Mouse (Mus musculus) kidney, adult 2 months (tissue): ENCODE measurements around the gene Cdc14b.

Source experiments
- CTCF ChIP-seq: fragments of 200-500 bp; conservative IDR thresholded peaks from 2 replicates; pipeline ENCODE4 v1.5.1; 2011; ENCODE audit warnings: low read depth, mild to moderate bottlenecking, control low read depth, low read length, moderate library complexity, mixed read lengths; ENCODE audit not compliant: insufficient read depth, insufficient read length
- POLR2A ChIP-seq: fragments of 200-500 bp; IDR thresholded peaks from one replicate; pipeline ENCODE4 v1.6.1; 2011; ENCODE audit warnings: low read depth, low read length, control low read depth

DNA sequence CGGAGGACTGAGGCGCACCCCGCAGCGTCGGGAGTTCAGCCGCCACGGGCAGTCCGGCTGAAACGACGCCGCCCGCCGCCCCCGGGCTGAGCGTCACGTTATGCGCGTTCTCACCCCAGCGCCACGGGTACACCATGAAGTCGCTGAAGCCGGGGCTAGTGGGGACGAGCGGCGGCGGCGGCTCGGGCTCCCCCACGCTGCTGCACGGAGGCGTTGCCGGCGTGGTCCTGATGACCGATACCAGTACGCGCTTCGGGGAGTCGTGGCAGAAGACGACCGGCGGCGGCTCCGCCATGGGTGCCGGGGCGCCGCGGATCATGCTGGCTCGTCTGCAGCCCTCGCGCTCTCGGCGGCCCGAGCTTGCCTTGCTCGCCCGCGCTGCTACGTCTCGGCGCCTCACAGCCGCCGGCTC is 122.4 kb downstream of the Cdc14b start:
- TF ChIP-seq POLR2A: no peak
- TF ChIP-seq CTCF: no peak
